Mouse (Mus musculus): ENCODE measurements around the gene Ttbk2. TPM values are rescaled to one million over a fixed set of nuclear protein-coding genes. Genes with fewer than 3 reads are reported as not detected.
A peak's percentile ranks its signal among the peaks of the same experiment; 100 is the strongest.

Gene Ttbk2
- total RNA-seq, 2 experiments from 2014 or later: 70.1 to 70.8 TPM

- no peak for DNase-seq
- intact Hi-C loops (cut with DNase I): no loop called here
Measured at GRCm38 (mm10) chr2:120748041-120748440, 102.4 kb downstream of the Ttbk2 start.

- intact Hi-C loops (cut with DNase I): no loop called here
- DNase-seq: no peak
Measured at GRCm38 (mm10) chr2:120745496-120745895, 104.9 kb downstream of the Ttbk2 start.

- intact Hi-C loops (cut with DNase I): no loop called here
- DNase-seq: no peak
Measured at GRCm38 (mm10) chr2:120731877-120732530, 118.4 kb downstream of the Ttbk2 start.

- DNase-seq: peak; percentile 96
- intact Hi-C loops (cut with DNase I): no loop called here
Measured at GRCm38 (mm10) chr2:120731167-120731862, 119.1 kb downstream of the Ttbk2 start.

GRCm38 (mm10) chr2:120730639-120731166 is 119.7 kb downstream of the Ttbk2 start:
- DNase-seq: peak; percentile 33
- intact Hi-C loops (cut with DNase I): no loop called here

GRCm38 (mm10) chr2:120729775-120730585 is 120.4 kb downstream of the Ttbk2 start:
- DNase-seq: peak; percentile 18
- intact Hi-C loops (cut with DNase I): no loop called here

- no peak for DNase-seq
- intact Hi-C loops (cut with DNase I): no loop called here
Measured at GRCm38 (mm10) chr2:120724176-120724575, 126.2 kb downstream of the Ttbk2 start.

- no peak for DNase-seq
- intact Hi-C loops (cut with DNase I): no loop called here
Measured at GRCm38 (mm10) chr2:120723621-120724020, 126.8 kb downstream of the Ttbk2 start.

- DNase-seq: no peak
- intact Hi-C loops (cut with DNase I): no loop called here
Measured at GRCm38 (mm10) chr2:120722491-120722890, 127.9 kb downstream of the Ttbk2 start.

- DNase-seq: no peak
- intact Hi-C loops (cut with DNase I): no loop called here
Measured at GRCm38 (mm10) chr2:120721911-120722310, 128.5 kb downstream of the Ttbk2 start.

GRCm38 (mm10) chr2:120720821-120721220 is 129.6 kb downstream of the Ttbk2 start:
- intact Hi-C loops (cut with DNase I): no loop called here
- DNase-seq: no peak

GRCm38 (mm10) chr2:120718496-120718895 is 131.9 kb downstream of the Ttbk2 start:
- intact Hi-C loops (cut with DNase I): no loop called here
- no peak for DNase-seq

GRCm38 (mm10) chr2:120713441-120713840 is 137.0 kb downstream of the Ttbk2 start:
- no peak for DNase-seq
- intact Hi-C loops (cut with DNase I): no loop called here

GRCm38 (mm10) chr2:120710948-120711347 is 139.5 kb downstream of the Ttbk2 start:
- intact Hi-C loops (cut with DNase I): no loop called here
- DNase-seq: no peak

- DNase-seq: no peak
- intact Hi-C loops (cut with DNase I): no loop called here
Measured at GRCm38 (mm10) chr2:120710154-120710553, 140.2 kb downstream of the Ttbk2 start.

GRCm38 (mm10) chr2:120707041-120707440 is 143.4 kb downstream of the Ttbk2 start:
- no peak for DNase-seq
- intact Hi-C loops (cut with DNase I): no loop called here

GRCm38 (mm10) chr2:120702675-120703074 is 147.7 kb downstream of the Ttbk2 start:
- DNase-seq: no peak
- intact Hi-C loops (cut with DNase I): no loop called here

GRCm38 (mm10) chr2:120700379-120700885 is 150.0 kb downstream of the Ttbk2 start:
- intact Hi-C loops (cut with DNase I): no loop called here
- no peak for DNase-seq

- intact Hi-C loops (cut with DNase I): no loop called here
- no peak for DNase-seq
Measured at GRCm38 (mm10) chr2:120697767-120698166, 152.6 kb downstream of the Ttbk2 start.

All from left cerebral cortex, postnatal 4 days (tissue).